Mouse (Mus musculus) embryo, embryonic 11.5 days (tissue): ENCODE measurements around the gene Pin1.
"Not testable (repeated sequence)": the region's sequence is repeated elsewhere in the genome, so short reads cannot be mapped to it uniquely, and the experiment has no call there.

Experiments
- DNase-seq: peaks from one replicate; pipeline ENCODE4 v3.0.0-alpha.2; 2012; ENCODE audit warnings: low read depth, low spot score

Gene Pin1

DNA sequence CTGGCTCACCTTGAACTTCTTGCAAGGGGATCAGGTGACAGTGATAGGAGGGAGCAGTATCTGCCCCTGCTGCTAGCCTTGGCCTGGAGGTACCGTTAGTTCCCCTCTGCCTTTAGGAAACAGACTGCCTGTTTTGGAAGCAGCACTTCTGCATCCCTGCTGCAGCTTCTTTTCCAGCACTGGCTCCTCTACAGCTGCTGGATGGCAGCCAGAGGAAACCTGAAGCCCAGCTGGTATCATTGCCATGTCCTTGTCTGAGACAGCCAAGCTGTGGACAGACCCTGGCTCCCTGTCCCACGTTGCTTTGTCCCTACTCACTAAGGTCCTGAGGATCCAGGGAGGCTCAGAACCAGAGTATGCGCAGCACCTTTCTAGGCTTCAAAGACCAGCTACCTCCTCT is 5.7 kb downstream of the Pin1 start:
- no peak for DNase-seq

DNA sequence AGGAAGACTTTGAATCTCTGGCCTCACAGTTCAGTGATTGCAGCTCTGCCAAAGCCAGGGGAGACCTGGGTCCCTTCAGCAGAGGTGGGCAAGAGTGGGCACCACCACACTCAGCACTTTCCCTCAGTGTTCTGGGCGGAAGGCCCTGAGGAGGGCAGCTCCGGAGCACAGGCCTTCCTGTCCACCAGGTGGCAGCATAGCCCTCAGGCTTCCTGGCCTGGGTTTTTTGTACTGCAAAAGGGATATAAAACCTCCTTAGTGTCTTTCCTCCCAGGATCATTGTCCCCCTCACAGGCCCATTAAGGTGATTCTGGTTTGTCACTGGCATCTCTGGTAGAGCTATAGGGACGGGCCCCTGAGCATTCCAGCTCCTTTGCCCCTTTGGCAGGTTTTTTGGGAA is 10.4 kb downstream of the Pin1 start:
- DNase-seq: no peak

DNA sequence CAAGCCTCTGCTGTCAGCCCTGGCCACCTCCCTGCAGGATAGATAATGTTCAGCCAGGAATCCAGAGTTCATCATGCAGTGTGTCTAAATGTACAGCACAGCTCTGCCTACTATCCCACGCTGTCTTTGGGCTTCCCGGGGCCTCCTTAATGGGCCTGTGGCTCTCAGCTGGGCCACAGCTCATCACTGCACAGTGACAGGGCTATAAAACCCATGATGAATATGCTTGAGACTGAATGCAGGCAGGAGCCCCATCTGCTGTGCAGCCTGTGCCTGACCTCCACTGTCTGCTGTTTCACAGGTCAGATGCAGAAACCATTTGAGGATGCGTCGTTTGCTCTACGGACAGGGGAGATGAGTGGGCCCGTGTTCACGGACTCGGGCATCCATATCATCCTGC is 11.0 kb downstream of the Pin1 start:
- DNase-seq: no peak

DNA sequence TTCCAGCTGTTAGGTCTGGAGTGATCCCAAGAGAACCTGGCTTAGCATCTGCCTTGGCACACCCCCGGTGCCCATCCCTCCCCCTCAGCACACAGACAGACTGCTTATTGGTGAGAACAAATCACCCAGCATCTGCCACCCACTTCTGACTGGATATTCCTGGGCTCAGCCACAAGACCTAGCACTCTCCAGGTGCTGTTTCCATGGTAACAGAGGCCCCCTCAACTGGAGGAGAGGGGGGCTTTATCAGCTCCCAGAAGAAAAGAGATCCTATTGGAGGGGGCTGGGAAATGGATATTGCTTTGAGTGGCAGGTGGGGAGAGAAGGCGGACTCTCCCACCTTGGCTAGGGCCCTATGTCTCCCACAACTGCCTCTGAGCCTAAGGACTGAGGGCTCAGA is 12.1 kb downstream of the Pin1 start:
- no peak for DNase-seq

DNA sequence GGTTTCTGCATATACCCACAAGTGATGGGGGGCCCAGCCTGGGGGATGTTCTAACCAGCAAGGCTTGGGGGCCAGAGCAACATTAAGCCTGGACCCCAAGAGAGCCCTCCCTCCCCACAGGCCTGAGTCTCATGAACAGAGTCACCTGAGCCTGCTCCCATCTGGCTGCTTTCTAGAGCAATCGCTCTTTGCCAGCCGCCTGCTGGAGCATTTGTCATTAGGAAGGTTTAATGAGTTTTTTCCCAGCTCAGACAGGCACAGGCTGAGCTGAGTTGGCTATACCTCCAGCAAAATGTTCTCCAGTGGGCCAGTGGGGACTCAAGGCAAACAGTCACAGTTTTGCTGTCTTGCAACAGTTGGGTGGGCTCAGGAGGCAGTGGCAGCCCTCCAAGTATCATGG is 12.5 kb downstream of the Pin1 start:
- no peak for DNase-seq

DNA sequence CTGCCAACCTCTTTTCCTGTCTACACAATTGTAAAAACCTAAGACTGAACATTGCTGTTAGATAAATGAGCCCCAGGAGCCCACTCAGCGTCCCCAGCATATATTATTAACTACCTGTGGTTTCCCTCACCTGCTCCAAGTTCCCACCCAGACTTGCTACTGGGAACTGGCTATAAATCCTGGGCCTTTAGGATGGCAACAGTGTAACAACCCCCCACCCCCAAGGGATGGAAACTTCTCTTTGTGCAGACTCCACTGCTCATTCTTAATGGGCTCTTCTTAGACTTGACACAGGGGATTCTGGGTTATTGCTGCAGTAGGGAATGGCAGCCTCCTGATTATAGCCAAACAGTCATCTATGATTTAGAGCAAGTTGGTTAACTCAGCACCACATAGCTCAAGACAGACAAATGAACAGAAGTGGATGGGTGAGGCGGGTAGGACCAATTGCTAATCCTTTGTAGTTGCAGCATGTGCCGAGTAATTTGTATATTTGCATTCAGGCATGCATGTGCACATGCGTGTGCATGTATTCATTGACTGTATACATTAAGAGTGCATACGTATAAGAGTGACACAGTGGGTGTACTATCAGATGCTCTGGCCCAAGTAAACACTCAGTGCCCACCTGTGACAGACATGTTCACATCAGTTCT is 13.2 kb downstream of the Pin1 start:
- DNase-seq: no peak

DNA sequence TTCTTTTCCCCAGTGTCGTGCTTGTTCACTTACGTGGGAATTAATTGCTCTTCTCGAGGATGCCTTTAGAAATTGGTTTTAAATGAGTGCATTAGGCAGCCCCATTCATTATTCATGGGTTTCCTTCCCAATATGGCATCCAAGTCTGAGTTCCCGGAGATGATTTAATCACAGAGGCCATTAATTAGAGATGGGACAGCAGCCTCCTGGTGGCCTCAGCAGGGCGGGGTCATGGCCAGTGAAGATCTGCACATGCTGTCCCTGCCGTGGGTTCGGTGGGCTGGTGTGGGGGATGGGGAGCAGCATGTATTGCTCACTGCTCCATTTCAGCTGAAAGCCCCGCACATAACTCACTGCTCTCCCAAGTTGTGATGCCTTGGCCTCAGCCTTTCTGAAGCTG is 14.0 kb downstream of the Pin1 start:
- DNase-seq: no peak

DNA sequence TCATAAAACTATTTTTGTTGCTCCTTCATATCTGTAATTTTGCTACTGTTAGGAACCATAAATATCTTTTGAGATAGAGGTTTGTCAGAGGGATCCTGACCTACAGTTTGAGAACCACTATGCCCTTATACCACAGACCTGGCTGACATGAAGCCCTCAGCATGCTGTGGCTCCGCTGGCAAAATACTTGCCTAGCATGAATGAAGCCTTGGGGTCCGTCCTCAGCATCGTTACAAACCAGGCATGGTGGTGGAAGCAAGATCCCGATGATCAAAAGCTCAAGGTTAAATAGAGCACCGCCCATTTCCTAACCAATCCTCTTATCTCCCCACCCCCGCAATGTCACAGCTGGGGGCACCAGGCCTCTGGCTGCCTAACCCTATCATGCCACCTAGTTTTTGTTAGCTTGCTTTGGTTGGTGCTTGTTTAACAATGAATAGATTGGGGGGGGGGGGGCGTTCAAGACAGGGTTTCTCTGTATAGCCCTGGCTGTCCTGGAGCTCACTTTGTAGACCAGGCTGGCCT is 14.7 kb downstream of the Pin1 start:
- DNase-seq: no peak

DNA sequence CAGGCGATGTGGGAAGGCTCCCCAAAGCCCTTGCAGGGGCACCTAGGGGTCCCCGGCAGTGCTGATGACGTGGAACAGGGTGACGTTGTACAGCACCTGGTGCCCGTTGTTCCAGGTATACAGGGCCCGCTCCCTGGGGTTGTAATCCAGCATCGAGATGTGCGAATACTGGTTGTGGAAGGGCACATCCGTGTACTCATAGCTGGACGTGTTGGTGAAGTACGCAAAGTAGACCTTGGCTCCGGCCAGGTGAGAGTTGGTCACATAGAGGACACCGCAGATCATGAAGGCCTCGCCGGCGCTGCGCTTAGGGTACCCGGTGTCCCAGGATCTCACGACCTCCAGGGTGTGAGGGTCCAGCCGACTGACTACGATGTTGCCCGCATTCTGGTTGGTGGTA is 16.2 kb downstream of the Pin1 start:
- DNase-seq: no peak

DNA sequence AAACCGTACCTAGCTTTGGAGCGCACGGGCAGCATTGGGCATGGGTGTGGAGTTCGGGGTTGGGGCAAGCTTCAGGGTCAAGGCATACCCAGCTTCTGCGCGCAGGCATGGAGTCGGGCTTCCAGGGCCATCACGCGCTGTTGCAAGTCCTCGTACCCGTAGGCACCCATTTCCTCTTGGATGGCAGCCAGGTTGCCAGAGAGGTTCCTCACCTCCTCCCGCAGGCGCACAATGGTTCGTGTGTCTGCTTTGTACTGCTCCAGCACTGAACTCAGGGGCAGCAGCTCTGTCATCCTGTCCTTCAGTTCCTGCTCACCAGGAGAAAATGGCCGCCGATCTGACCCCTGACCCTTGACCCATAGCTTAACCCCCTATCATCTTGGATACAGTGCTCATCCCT is 20.2 kb downstream of the Pin1 start:
- DNase-seq: no peak

DNA sequence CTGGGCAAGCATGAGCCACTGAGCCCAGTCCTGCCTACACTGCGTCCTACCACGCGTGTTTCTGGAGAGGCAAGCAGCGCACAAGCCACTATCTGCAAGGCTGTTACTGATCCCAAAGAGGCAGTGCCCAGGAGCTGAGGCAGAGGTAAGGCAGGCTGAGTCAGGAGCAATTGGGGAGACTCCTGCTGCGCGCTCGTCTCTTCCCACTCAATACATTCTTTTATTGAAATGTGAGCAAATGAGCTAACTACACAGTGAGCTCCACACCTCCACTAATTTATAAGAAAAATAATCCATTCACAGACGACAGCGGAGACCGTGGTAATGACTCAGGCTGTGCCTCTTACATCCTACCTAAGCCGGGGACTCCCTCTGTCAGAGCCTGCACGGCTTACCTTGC is 26.0 kb downstream of the Pin1 start:
- no peak for DNase-seq

DNA sequence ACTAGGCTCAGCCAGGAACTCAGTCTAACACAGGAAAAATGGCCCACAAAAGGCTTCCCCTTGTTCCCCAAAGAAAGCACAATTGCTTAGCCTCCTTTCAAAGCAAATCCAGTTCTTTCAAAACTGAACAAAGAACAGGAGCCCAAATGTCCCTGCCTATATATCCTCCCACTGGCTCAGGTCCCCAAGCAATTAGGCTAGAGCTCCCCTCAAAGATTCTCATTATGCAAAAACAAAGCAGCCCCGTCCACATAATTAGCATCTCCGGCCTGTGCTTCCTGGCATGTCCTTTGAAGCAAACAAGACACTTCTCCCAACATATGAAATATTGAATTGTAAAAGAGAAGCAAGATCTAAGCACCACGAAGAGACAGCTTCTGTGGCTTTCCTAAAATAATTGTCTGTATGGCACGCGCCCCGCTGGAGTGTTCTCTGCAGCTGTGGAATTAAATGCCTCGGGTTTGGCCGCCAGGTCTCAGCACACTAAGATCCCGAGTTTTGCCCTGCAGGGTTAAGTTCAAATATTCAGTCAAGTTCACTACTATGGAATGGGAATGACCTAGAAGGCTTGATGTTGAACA is 28.6 kb downstream of the Pin1 start:
- DNase-seq: no peak

DNA sequence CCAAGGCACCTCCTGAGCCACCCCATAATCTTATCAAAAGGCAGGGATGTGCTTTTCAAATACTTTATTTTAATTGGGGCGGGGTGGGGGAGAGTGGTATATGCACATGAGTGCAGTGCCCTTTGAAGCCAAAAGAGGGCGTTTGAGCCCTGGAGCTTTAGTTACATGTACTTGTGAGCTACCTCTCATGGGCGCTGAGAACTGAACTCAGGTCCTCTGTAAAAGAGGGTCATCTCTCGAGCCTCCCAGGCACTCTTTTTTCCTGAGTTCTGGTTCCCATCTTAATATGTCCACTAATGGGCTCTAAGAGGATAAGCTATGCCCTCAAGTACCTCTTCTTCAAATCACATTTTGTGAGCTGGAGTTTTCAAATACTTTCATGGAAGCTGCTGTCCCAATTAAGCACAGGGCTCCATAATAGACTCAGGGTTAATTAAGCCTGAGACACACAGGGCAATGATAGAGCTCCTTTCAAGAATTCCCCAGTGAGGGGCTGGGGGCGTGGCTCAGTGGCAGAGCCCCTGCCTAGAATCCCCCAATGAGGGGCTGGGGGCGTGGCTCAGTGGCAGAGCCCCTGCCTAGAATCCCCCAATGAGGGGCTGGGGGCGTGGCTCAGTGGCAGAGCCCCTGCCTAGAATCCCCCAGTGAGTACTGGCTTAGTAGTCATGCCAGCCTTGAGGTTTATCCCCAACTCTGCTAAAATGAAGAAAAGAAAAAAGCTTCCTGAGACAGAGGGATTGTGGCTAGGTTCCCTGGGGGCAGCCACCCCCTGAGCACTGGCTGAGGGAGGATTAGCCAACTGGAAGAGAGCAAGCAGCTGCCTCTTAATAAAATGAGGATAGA is 29.9 kb downstream of the Pin1 start:
- DNase-seq: no peak

DNA sequence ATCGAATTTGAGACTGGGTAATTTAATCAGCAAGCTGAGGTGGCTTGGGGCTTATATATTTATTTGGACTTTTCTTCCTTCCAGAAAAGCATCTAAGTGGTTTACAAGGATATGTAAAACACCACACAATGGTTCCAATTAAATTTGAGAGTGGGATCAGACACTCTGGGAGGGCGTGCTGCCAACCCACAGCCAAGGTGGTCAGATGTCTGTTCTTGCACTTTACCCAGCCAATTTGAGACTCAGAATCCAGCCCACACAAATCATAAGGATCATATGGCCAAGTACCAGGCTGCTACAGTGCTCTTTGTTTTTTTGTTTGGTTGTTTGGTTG is 30.5 kb downstream of the Pin1 start:
- no peak for DNase-seq

DNA sequence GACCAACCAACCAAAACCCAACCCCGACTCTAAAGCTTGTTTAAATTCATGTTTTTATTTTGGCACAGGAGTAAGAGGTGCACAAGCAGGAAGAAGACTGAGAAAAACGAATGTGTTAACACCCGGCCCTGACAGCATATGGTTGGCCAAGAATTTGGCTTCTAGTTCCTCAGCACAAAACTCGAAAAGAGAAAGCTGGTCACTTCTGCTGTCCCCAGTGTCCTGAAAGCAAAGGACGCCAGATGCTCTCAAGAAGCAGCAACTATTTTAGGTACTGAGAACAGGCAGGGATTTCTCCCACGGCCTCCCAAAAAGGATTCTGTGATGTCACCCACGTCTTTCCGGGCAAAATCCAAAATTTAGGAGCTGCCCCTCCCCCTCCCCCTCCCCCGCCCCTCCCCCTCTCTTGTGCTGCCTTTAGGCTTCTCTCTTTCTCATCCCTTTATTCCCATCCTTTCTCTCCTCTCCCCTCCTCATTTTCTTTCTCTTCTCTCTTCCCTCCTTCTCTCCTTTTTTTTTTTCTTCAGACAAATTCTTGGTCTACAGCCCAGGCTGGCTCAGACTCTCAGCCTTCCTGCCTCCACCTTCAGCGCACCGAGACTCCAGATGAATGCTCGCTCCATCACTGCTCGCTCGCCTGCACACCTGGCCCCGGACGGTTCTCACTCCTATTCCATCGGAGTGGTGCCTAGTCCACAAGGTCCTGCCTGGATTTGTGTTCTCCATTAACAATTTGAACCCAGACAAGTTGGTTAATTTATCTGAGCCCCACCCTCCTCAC is 33.4 kb downstream of the Pin1 start:
- DNase-seq: no peak

DNA sequence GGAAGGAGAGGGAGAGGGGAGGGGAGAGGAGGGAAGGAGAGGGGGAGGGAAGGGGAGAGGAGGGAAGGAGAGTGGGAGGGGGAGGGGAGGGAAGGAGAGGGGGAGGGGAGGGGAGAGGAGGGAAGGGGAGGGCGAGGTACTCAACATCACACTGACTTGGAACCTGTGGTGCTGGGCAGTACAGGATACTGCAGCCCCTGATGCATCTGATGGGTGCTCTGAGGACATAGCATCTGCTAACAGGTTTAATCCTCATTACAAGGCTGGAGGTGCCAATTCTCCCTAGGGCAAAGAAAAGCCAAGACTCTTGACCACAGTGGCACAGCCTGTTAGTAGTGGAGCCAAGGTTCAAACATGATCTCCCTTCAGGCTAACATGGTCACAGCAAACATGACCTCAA is 37.5 kb downstream of the Pin1 start:
- DNase-seq: no peak

DNA sequence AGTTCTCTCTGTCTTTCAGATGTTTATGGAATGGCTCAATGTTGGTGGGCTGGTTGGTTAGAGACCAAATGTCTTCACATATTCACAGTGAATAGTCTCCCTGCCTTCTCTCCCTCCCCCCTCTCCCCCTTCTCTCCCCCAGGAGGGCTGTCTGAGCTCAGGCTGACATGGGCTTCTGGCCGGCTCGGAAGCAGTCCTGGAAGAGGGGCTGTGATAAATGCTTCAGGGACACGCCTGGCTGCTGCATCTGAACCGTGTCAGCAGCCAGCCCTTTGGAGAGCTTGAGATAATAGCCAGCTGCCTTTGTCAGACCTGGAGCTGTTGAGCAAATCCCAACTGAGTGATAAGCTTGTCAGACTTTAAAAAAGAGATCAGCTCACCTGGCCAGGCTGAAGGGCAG is 38.0 kb downstream of the Pin1 start:
- DNase-seq: no peak

DNA sequence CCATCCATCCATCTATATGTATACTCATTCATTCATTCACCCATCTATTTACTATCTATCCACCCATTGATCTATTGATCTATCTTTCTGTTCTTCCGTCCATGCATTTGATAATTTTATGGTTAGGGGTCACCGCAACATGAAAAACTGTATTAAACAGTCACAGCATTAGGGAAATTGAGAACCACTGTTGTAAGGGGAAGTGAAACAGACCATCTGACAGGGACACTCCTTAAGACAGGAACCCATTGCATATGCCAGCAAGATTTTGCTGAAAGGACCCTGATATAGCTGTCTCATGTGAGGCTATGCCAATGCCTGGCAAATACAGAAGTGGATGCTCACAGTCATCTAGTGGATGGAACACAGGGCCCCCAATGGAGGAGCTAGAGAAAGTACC is 38.6 kb downstream of the Pin1 start:
- DNase-seq: not testable (repeated sequence)

DNA sequence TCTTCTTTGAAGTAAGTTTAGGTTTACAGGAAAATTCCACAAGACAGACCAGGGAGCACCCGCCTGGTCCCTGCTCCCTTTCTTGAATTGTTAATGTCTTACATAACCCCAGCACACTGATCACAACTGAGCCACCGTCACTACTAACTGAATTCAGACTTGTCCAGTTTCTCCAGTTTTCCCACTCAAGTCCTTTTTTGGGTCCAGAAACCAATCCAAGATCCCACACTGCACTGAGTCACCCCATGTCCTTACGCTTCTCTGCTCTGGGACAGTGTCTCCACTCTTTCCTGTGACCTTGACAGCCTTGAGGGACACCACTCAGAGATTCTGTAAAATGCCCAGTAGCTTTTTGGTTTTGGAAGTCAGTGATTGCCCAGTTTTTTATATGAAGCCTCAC is 41.0 kb downstream of the Pin1 start:
- no peak for DNase-seq

DNA sequence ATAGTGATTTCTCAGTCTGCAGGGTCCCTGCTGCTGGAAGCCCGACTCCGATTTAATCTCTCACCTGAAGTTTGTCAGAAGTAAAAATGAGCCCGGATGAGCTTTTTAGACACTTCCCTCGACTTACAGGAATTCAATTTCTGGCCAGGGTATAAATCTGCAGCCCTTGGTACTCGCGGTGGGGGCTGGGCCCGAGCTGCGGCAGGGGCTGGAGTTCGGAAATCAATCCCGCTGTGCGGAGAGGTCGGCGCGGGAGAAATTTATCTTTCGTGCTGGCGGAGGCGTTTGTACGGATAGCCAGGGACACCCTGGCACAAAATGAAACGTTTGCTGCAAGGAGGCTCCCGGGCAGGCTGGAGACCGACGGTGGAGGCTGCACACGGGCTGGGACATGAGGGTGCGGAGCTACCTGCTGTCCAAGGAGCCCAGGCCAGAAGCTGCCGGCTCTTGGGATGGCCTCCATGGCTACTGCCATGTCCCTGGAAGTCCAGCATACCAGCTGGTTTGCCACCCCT is 42.9 kb downstream of the Pin1 start:
- DNase-seq: no peak

DNA sequence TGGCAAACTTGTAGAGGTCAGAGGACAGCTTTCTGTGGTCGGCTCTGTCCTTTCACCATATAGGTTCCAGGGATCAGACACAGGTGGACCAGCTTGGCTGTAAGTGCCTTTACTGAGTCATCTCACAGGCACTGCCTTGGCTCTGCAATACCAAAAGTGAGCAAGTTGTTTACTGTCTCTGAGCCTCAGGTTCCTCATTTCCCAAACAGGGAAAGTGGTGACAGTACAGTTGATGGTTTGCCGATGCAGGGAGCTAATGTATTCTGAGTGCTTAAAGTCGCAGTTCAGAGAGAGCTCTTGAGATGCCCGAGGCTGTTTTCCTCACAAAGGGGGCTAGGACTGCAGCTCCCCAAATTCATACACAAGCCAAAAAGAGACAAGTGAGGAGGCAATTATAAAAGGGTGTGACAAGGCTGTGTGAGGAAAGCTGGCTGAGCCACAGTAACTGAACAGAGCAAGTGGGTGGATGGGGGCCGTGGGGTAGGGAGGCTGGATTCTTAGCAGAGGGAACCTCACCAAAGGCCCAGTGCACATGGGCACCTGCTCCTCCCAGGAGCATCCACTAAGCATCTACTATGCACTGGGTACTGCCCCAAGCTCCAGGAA is 44.3 kb downstream of the Pin1 start:
- DNase-seq: no peak

DNA sequence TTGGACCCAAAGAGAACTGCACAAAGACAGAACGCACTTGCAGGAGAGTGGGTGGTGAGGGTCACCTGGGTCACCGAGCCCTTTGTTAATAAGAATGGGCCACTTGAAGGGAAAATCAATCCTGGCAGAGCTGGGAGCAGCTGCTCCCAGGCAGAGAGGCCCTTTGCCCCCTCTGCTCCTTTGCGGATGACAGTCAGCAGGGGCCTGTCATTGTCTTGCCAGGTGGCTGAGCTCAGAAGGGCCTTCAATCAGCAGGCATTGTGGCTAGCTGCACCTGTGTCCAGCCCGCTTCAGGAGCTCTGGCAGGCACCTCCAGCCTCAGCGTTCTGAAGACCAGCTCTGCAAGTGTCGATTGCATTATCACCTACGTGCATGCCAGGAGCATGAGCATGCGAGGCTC is 45.6 kb downstream of the Pin1 start:
- DNase-seq: no peak
